Mouse (Mus musculus) ES-E14 (cell line): ENCODE data around the gene Nfib.

Experiments used
- CHD2 ChIP-seq: IDR thresholded peaks from 2 replicates; pipeline ENCODE4 v1.6.1; 2014; ENCODE audit warnings: mild to moderate bottlenecking, low read depth, low read length, inconsistent platforms
- MAFK ChIP-seq: IDR thresholded peaks from 2 replicates; pipeline ENCODE4 v1.6.1; 2014; ENCODE audit warnings: mild to moderate bottlenecking, low read depth, low read length, inconsistent platforms; ENCODE audit not compliant: insufficient read depth
- ZC3H11A ChIP-seq: IDR thresholded peaks from 2 replicates; pipeline ENCODE4 v1.6.1; 2012; ENCODE audit warnings: low read depth, mild to moderate bottlenecking, inconsistent platforms, low read length, borderline replicate concordance

DNA sequence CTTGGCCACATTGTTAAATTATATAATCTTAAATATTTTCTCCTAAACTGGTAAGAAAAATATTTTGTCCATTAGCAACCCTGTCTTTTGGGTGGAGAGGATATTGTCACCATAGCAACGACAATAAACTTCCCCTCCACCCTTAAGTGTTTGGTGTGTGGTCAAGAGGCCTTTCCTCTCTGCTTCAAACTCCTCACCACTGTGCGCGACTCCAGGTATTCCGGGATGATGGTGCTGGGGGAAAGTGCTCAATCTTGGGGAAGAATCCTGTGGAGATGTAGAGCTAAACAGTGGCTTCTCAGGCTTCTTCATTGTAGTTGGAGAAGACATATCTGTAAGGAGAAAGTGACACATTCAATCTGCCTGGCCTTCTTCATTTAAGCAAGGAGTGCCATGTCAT lies 375.5 kb downstream of the Nfib start:
- TF ChIP-seq MAFK = no peak
- no peak for TF ChIP-seq ZC3H11A
- no peak for TF ChIP-seq CHD2
